Mouse (Mus musculus) forebrain, embryonic 11.5 days (tissue): ENCODE results near the gene Tmem145. TPM values are rescaled to one million over a fixed set of nuclear protein-coding genes. Genes with fewer than 3 reads are reported as not detected.
"Not testable (repeated sequence)": the region's sequence is repeated elsewhere in the genome, so short reads cannot be mapped to it uniquely, and the experiment has no call there.

Experiments used
- ATAC-seq: fragments of 200-750 bp; cut with Nextera tagmentation; replicated peaks from 2 replicates; pipeline ENCODE4 v1.8.0; 2017; ENCODE audit warnings: moderate TSS enrichment; ENCODE audit not compliant: low FRiP score
- DNase-seq: peaks from one replicate; pipeline ENCODE4 v3.0.0-alpha.2; 2017; ENCODE audit warnings: low spot score
- H3K27ac ChIP-seq: fragments of 300-500 bp; sonication (generic); 2 replicates; pipeline ENCODE4 v1.5.1; 2014; ENCODE audit warnings: low read depth, low read length
- H3K27me3 ChIP-seq: fragments of 300-500 bp; sonication (generic); 2 replicates; pipeline ENCODE4 v1.6.1; 2014; ENCODE audit warnings: mild to moderate bottlenecking, low read length, mixed read lengths; ENCODE audit not compliant: control insufficient read depth, insufficient read depth
- H3K36me3 ChIP-seq: fragments of 300-500 bp; sonication (generic); 2 replicates; pipeline ENCODE4 v1.6.1; 2014; ENCODE audit warnings: mild to moderate bottlenecking, low read length, moderate library complexity, mixed read lengths; ENCODE audit not compliant: control insufficient read depth, insufficient read depth
- H3K4me1 ChIP-seq: fragments of 300-500 bp; sonication (generic); replicated peaks from 2 replicates; pipeline ENCODE4 v1.6.1; 2014; ENCODE audit warnings: low read length, mixed read lengths; ENCODE audit not compliant: control insufficient read depth, insufficient read depth
- H3K4me2 ChIP-seq: fragments of 300-500 bp; sonication (generic); 2 replicates; pipeline ENCODE4 v1.6.1; 2014; ENCODE audit warnings: low read depth, mild to moderate bottlenecking, low read length, moderate library complexity, mixed read lengths; ENCODE audit not compliant: severe bottlenecking
- H3K4me3 ChIP-seq: fragments of 300-500 bp; sonication (generic); 2 replicates; pipeline ENCODE4 v1.5.1; 2014; ENCODE audit warnings: low read depth, low read length
- H3K9ac ChIP-seq: fragments of 300-500 bp; sonication (generic); 2 replicates; pipeline ENCODE4 v1.6.1; 2014; ENCODE audit warnings: low read length
- H3K9me3 ChIP-seq: fragments of 300-500 bp; sonication (generic); 2 replicates; pipeline ENCODE4 v1.6.1; 2016; ENCODE audit warnings: low read length, mixed read lengths; ENCODE audit not compliant: control insufficient read depth
- WGBS: fragments of 180-500 bp; shearing (Covaris S2); extraction: QIAGEN DNeasy Blood & Tissue Kit; methylation state at CpG from one replicate; pipeline ENCODE4 v1.1.7; 2014; 5-methylcytosine and 5-hydroxymethylcytosine counted together
- polyA plus RNA-seq: library from polyadenylated mRNA; unstranded; fragments of >200 nt; fragmentation: Nextera tagmentation; extraction: Ambion mirVana; gene quantifications from 2 replicates; pipeline ENCODE4 v1.2.1, GENCODE M21; 2014

Gene Tmem145
- polyA plus RNA-seq, 1 experiment from 2014 or later = 6.7 TPM

DNA sequence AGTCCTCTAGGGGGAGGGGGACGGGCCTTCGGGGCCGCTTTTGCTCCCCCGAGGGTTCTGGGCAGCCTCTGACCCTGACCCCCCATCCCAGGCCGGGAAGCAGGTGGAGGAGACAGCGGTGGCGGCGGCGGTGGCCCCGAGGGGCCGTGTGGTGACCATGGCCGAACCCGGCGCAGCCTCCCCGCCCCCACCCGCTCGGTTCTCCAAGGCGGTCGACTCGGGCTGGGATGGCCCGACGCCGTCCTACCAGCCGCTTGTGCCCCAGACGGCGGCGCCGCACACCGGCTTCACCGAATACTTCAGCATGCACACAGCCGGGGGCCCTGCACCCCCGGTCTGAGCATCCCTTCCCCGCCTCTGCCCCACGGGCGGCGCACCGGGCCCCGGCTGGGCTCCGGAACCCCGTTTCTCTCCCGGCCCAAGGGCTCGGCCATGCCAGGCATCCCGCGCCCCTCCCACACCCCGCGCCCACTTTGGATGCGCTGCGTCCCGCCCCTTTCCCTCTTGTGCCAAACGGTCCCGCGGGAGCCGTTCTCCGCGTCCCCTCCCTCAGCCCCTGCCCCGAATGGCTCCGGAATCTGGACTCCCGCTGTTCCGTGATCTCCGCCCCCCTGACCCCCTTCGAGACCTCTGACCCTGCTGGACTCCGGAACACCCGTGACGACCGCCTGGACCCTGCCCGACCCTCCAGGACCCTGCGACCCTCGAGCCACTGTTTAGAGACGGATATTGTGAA is 9.6 kb downstream of the Tmem145 start:
- ATAC-seq (no peak), DNase-seq (peak; percentile 70)
- under 1% methylated on average over 65 of the region's 69 CpGs for WGBS
- Histone ChIP-seq H3K4me2 (peak overlapping the region; percentile 60), H3K27me3 (peaks cover 30% of the 10 kb centered on the region), H3K27ac (no peak overlapping the region), H3K4me3 (peak overlapping the region; percentile 40), H3K9me3 (no peaks in the 10 kb centered on the region), H3K4me1 (peaks cover 18% of the 10 kb centered on the region), H3K9ac (peak overlapping the region; percentile 56), H3K36me3 (no peaks in the 10 kb centered on the region)

DNA sequence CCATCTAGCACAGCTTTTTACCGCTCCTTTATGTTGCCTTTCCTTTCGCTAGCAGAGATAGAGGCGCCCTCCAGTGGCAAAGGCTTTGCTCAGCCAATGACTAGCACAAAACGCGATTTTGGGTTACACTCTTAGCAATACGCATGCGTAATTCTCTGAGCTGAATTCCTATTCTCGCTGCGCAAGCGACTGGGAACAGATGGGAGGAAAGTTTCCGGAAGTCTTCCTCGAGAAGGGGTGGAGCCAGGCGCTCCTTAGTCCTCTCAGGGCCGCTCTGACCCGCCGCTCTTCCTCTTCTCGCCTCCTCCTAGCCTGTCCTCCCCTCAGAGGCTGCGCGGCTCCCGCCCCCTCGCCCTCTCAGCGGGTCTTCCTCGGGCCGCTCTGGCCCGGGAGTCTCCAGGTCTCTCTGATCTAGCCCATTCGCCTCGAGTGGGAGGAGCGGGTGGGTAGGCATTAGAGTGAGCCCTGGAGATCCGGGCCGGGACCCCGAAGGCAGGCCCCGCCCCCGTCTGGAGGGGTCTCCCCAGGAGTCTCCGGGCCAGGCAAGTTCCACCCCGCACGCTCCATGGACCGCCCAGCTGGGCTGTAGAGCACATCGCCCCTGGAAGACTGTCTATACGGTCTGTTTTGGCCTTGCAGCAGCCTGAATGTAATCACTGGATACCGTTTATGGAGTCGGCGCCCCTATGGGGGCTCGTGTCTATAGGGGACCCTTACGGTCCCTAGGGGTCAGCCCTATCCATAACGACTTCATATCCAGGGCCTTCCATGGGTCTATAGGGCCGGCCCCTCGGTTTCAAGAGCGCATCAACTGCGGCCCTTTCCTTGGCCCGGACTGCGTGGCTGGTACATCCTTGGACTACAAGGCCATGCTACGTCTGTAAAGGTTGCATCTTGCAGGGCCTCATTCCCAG is 10.9 kb downstream of the Tmem145 start, which contains the start of gene Megf8:
Gene Megf8, plus strand, starts transcription at position 633 of the 914 bp plus-strand sequence.
- no peaks in the 10 kb centered on the region for H3K9me3 ChIP-seq
- H3K36me3 ChIP-seq = no peaks in the 10 kb centered on the region
- peak within 1 kb of the TSS; percentile 87 for H3K4me2 ChIP-seq
- peaks cover 21% of the 10 kb centered on the region for H3K4me1 ChIP-seq
- H3K9ac ChIP-seq = peak within 1 kb of the TSS; percentile 83
- H3K27me3 ChIP-seq = peaks cover 30% of the 10 kb centered on the region
- DNase-seq (peak; percentile 96), ATAC-seq (peak; percentile 98)
- peak within 1 kb of the TSS; percentile 62 for H3K4me3 ChIP-seq
- under 1% methylated on average over 52 of the region's 52 CpGs for WGBS
- peak within 1 kb of the TSS; percentile 74 for H3K27ac ChIP-seq

- H3K27ac ChIP-seq = peak overlapping the region; percentile 74
- ATAC-seq = no peak
- no peaks in the 10 kb centered on the region for H3K36me3 ChIP-seq
- peak overlapping the region; percentile 87 for H3K4me2 ChIP-seq
- WGBS = 17% methylated on average over 21 of the region's 21 CpGs
- DNase-seq = no peak
- peak overlapping the region; percentile 83 for H3K9ac ChIP-seq
- H3K4me3 ChIP-seq = peak overlapping the region; percentile 62
- H3K27me3 ChIP-seq = peaks cover 25% of the 10 kb centered on the region
- H3K9me3 ChIP-seq = no peaks in the 10 kb centered on the region
- H3K4me1 ChIP-seq = peaks cover 25% of the 10 kb centered on the region
Observed at GRCm38 (mm10) chr7:25317446-25317999, 11.6 kb downstream of the Tmem145 start.

GRCm38 (mm10) chr7:25322058-25322484 is 16.2 kb downstream of the Tmem145 start:
- H3K27me3 ChIP-seq = no peaks in the 10 kb centered on the region
- no peaks in the 10 kb centered on the region for H3K36me3 ChIP-seq
- ATAC-seq (peak; percentile 59), DNase-seq (peak; percentile 79)
- H3K4me1 ChIP-seq = 0 out of 2 replicates have a peak, but pooled peaks cover 10% of the 10 kb centered on the region
- no peak overlapping the region for H3K4me3 ChIP-seq
- WGBS = 3% methylated on average over 6 of the region's 6 CpGs
- peak overlapping the region; percentile 74 for H3K27ac ChIP-seq
- H3K9me3 ChIP-seq = no peaks in the 10 kb centered on the region
- peak overlapping the region; percentile 28; the same call in 1 of the 2 replicates for H3K4me2 ChIP-seq
- H3K9ac ChIP-seq = peak overlapping the region; percentile 42

GRCm38 (mm10) chr7:25323219-25323618 is 17.3 kb downstream of the Tmem145 start:
- DNase-seq (no peak), ATAC-seq (no peak)
- no peaks in the 10 kb centered on the region for H3K27me3 ChIP-seq
- no peak overlapping the region for H3K4me2 ChIP-seq
- H3K9ac ChIP-seq = no peak overlapping the region
- H3K9me3 ChIP-seq = no peaks in the 10 kb centered on the region
- no peak overlapping the region for H3K4me3 ChIP-seq
- no peaks in the 10 kb centered on the region for H3K36me3 ChIP-seq
- 88% methylated on average over 2 of the region's 2 CpGs for WGBS
- no peak overlapping the region for H3K27ac ChIP-seq
- 0 out of 2 replicates have a peak, but pooled peaks cover 7% of the 10 kb centered on the region for H3K4me1 ChIP-seq

- not testable (repeated sequence) for H3K36me3 ChIP-seq, H3K27ac ChIP-seq, DNase-seq, ATAC-seq, H3K9ac ChIP-seq, H3K4me3 ChIP-seq, H3K9me3 ChIP-seq, H3K27me3 ChIP-seq, H3K4me1 ChIP-seq, H3K4me2 ChIP-seq
- 89% methylated on average over 5 of the region's 6 CpGs for WGBS
Observed at GRCm38 (mm10) chr7:25325431-25325830, 19.5 kb downstream of the Tmem145 start.

DNA sequence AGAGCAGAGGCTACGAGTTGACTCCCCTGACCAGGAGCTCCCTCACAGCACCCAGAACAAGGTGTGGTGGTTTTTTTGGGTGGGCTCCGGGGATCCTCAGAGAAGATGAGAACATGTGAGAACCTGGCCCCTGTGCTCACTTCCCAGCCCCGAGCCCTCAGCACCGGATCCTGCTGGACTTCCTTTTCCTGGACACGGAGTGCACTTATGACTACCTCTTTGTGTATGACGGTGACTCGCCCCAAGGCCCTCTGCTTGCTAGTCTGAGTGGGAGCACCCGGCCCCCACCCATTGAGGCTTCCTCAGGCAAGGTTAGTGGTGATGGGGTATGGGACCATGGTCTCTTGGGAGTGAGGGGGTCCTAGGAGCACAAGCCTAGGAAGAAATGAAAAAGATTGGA is 20.3 kb downstream of the Tmem145 start:
- Histone ChIP-seq H3K4me1 (0 out of 2 replicates have a peak, but pooled peaks cover 7% of the 10 kb centered on the region), H3K27ac (no peak overlapping the region), H3K4me3 (no peak overlapping the region), H3K36me3 (no peaks in the 10 kb centered on the region; the same call in 1 of the 2 replicates), H3K9ac (no peak overlapping the region), H3K9me3 (no peaks in the 10 kb centered on the region), H3K27me3 (no peaks in the 10 kb centered on the region), H3K4me2 (no peak overlapping the region)
- DNase-seq (no peak), ATAC-seq (no peak)
- 92% methylated on average over 8 of the region's 8 CpGs for WGBS

DNA sequence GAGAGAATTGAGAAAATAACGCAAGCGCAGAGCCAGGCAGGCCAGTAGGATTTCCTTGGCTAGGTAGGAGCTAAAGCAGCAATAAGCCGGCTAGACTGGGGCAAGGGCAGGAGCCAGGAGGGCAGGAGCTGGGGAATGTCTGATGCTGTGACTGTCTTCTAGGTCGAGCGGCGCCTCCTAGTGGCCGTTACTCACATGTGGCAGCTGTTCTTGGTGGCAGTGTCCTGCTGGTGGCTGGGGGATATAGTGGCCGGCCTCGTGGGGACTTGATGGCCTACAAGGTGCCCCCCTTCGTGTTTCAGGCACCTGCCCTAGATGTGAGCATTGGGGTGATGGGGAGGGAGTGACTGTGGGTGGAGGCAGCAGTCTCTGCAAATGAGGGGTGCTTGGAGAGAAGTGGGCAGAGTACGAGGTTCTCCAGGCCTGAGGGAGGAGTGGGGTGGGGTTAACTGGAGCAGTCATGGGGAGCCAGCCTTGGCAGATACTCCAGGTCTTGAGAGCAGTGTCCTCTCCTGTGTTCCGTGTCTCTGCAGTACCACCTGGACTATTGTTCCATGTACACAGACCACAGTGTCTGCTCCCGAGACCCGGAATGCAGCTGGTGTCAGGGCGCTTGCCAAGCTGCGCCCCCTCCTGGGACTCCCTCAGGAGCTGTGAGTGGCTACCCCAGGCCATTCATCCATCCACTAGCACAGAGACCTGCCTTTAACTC is 27.8 kb downstream of the Tmem145 start:
- no peak overlapping the region for H3K27ac ChIP-seq
- no peaks in the 10 kb centered on the region for H3K4me1 ChIP-seq
- no peaks in the 10 kb centered on the region for H3K9me3 ChIP-seq
- H3K4me3 ChIP-seq = no peak overlapping the region
- peak; percentile 88 for DNase-seq
- H3K4me2 ChIP-seq = no peak overlapping the region
- H3K9ac ChIP-seq = no peak overlapping the region
- ATAC-seq = peak; percentile 72
- WGBS = 42% methylated on average over 16 of the region's 16 CpGs
- H3K36me3 ChIP-seq = no peaks in the 10 kb centered on the region; the same call in 1 of the 2 replicates
- no peaks in the 10 kb centered on the region for H3K27me3 ChIP-seq
